Mouse (Mus musculus): ENCODE results near the gene Gm21778. TPM values are rescaled to one million over a fixed set of nuclear protein-coding genes. Genes with fewer than 3 reads are reported as not detected.
"Not testable (repeated sequence)": the region's sequence is repeated elsewhere in the genome, so short reads cannot be mapped to it uniquely, and the experiment has no call there.

Gene Gm21778
- not detected for total RNA-seq (2021)
- long read RNA-seq, experiment 1: 0 reads
- long read RNA-seq, experiment 2: 0 reads

DNA sequence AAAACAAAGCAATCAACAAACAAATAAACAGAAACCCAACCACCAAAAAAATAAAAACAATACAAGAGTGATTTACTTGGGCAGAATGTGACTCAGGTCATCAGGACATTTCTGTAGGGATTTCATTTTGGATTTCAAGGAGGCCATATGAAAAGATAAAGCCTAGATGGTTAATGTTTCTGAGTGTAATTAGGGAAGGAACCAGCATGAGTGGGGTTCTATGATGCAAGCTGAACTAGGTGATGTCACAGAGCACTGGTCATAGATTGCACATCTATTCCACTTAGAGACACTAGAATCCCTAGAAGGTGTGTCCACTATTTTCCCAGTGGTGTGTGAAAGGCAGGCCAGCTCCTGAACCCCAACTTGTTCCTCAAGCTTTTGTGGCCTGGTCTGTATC lies at the start of gene Gm21778:
Gm21778 (plus strand) TSS at position 301 of the 400 bp plus-strand sequence.
- DNase-seq: not testable (repeated sequence)

Other genes starting within 250 kb of the Gm21778 start
- gene Gm20914, start 216.5 kb upstream of the Gm21778 start, total RNA-seq (2021): not detected
- gene Gm28171, start 149.1 kb upstream of the Gm21778 start, total RNA-seq (2021): not detected

Data from adrenal gland, postnatal 36 days (tissue).